Mouse (Mus musculus) mesoderm, embryonic 11.5 days (tissue): ENCODE results near the gene Armc12.

ENCODE experiments used
- DNase-seq: peaks from one replicate; pipeline ENCODE4 v3.0.0-alpha.2; 2012; ENCODE audit warnings: low read depth, low spot score

Gene Armc12

GRCm38 (mm10) chr17:28588591-28588990, 58.0 kb downstream of the Armc12 start:
- no peak for DNase-seq
